Mouse (Mus musculus) ES-Bruce4 (cell line): ENCODE data around the gene Kcnk15.

ENCODE experiments used
- CTCF ChIP-seq: IDR thresholded peaks from one replicate; pipeline ENCODE4 v1.8.1; 2011; ENCODE audit warnings: low read depth, low read length
- EP300 ChIP-seq: IDR thresholded peaks from 2 replicates; pipeline ENCODE4 v1.6.1; 2011; ENCODE audit warnings: low read depth, low read length; ENCODE audit not compliant: insufficient read depth
- POLR2A ChIP-seq: IDR thresholded peaks from one replicate; pipeline ENCODE4 v1.8.1; 2011; ENCODE audit warnings: low read length; ENCODE audit not compliant: insufficient read depth

- TF ChIP-seq EP300 (no peak), CTCF (no peak), POLR2A (no peak)
Observed at GRCm38 (mm10) chr2:163826494-163826893, 27.0 kb upstream of the Kcnk15 start.
